Mouse (Mus musculus) adipocyte (in vitro differentiated cells): ENCODE results near the gene Tanc2.

Source experiments
- DNase-seq: peaks from one replicate; pipeline ENCODE4 v3.0.0-alpha.2; 2016; ENCODE audit warnings: low spot score

The Tanc2 gene

GRCm38 (mm10) chr11:105648026-105648425 lies 58.2 kb downstream of the Tanc2 start:
- no peak for DNase-seq

GRCm38 (mm10) chr11:105654616-105655015 lies 64.8 kb downstream of the Tanc2 start:
- no peak for DNase-seq

DNA sequence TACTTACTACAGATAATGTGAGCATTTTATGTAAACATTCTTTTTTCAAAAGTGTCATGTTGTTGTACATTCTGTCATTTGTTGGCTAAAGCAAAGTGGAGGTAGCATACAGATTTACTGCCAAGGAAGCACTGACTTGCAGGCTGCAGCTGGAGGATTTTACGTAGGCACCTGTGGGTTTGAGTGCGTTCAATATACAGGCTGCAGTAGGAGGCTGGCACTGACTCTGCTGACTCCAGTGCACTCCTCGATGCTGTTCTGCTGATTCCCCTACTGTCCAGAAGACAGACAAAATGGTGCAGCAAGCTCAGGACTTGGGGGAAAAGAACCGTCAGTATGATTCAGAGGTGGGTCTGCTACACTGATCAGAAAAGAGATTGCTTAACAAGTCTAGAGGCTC lies 65.5 kb downstream of the Tanc2 start:
- DNase-seq, result no peak

DNA sequence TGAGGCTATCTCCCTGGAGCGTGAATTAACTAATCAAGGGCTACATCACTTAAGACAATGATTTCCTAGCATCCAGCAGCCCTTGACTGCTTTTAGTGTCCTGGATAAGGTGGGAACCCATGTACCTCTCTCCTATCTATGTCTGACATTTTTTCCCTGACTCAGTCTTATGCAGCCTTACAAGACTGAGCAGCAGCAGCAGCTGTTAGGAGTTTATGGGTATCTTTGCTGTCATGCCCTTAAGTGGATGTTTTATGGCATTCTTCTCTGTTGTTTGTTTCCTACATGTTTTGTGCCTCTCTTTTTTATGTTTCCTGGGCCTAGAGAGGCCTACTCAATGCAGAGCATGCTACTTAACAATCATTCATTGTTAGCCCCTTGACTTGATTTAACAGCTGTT lies 78.1 kb downstream of the Tanc2 start:
- DNase-seq, result no peak

GRCm38 (mm10) chr11:105678996-105679395 lies 89.2 kb downstream of the Tanc2 start:
- DNase-seq, result no peak

DNA sequence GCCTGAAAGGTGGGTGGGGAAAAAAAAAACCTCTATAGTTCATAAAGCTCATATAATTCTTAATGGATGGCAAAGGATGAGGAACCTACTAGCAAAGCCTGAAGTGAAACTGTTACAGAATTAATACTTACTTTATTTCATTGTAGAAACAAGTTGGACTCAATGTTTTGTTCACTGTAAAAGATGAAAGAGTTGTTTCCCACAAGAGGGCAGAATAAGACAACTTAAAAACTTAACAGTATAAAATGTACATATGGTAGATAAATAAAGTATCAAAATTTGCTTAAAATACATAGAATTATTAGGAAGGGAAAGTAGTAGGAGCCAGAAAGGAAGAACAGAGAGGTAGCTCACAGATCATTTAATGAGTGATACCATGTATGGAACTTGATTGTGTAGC lies 95.0 kb downstream of the Tanc2 start:
- peak; percentile 55 for DNase-seq

DNA sequence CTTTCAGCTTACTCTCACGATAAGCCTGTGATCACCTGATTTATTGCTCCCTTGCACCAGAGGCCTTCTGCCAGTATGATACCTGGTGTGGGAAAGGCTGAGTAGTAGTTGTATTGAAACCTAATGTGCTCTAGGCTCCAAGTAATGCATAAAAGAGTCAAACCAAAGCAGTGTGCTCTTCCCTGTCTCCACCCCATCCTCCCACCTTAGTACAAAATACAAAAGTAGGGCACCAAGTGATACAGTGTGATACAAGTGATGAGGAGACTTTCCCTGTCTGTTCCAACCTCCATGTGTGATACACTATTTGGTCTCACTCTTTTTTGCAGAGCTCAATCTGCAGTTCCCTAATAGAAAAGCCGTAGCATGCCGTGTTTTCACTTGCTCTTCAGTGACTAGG lies 110.7 kb downstream of the Tanc2 start:
- DNase-seq, result no peak

GRCm38 (mm10) chr11:105719660-105720059 lies 129.9 kb downstream of the Tanc2 start:
- no peak for DNase-seq

DNA sequence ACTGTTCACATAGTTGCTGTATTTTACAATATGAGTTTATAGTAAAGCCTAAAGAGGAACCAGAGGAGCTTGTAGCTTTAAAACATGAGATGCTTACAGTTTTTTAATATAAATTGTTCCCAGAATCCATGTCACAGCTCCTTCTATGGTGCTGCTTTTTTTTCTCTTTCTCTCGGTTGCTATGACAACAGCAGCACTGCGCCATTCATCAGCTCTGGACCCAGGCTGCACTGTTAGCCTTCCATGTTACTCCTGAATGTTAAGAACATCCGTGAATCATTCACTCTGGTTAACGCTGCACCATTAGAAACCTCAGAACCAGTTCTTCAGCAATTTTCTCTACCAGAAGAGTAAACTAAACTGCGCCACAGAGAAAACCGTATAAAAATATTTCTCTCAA lies 141.8 kb downstream of the Tanc2 start:
- no peak for DNase-seq

DNA sequence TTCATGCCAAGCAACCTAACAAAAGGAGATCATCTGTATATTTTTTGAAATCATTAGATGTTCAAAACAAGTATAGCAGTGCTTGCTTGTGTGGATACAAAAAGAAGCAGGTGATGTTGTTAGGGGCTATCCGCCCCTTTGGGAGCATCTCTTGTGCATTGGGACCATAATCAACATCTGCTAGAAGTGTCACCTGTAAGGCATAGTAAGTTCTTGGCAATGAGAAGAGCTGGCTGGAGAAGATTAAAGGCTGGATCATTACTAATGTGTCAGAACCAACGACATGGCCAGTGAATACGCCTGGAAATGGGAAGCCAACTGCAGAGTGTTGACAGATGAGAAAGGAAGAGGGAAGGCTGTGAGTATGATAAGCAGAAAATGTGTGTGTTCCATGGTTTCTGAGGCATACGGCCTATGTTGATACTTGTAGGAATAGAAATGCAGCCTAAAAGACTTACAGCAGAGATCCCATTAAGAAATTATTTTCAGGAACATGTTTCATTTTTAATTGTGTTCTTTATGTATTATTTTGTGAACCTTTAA lies 142.3 kb downstream of the Tanc2 start:
- no peak for DNase-seq

DNA sequence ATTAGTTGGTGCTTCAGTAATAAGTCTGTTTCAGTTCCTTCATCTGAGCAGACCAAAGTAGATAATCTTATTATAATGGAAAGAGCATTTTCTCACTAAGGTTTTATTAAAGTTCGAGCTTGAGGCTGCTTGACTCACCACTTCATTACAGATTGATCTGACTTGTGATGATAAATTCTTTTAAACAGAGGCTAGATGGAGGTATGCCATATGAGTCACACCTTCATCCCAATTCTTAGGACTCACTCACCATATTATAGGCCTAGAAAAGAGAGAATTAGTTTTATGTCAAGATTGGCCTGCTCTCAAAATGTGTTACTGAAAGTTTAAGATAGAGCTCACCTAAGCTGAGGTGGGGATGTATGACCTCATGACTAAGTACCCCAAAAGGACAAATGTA lies 153.4 kb downstream of the Tanc2 start:
- DNase-seq, result no peak

DNA sequence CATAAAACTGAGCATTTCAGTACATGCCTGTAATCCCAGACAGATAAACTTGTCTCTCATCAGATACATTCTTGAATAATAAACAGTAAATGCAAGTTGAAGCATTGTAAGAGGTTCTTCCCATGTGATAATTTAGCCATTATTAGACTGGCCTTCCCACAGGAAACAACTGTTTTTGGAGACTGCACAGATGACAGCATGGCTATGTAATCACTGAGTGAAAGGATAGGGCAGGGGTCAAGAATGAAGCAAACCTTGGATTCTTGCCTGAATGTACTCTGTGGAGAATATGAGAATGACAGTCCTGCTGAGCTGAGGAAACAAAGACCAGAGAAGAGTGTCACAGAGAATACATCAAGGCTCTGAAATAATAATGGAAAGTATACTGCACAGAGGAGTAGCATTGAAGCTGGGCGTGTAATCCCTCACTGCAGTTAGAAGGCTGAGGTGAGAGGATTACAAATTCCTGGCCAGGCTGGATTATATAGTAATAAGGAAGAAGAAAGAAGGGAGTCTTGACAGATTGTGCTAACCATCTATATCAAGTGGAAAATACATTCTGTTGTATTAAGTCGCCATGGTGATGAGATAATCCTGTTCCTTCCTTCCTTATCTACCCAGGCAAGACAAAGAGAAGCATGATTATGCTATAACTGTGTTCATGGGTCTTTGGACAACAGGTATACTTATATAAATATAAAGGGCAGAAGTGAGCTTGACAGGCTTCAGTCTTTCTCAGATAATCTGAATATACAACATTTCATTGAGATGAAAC lies 159.7 kb downstream of the Tanc2 start:
- peak; percentile 93 for DNase-seq

DNA sequence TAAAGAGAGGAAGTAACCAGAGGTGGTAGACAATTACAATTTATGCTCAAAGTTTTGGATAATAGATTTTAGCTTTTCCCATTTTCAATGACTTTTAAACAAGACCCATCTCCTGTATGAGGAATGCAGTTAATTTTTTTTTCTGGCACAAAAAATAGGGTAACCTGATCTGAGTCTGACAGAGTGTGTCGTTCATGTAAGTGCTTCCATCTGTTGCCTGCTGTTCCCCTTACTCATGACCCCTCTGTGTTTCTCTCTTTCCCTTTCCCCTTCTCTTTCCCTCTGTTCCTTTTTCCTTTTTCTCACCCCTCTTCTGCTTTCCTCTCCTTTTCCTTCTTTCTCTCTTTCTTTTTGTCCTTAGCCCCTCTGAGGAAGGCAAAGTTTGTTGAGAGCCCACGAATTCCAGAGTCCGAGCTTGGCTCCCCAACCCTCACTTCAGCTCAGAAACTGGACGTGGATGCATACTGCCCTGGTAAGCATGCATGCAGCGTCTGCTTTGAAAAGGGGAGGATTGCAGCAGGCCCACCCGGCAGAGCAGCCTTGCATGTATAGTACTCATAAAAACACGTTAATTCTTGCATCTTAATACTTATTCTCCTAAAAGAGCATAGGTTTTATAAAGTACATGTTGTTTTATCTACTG lies 168.9 kb downstream of the Tanc2 start:
- no peak for DNase-seq

GRCm38 (mm10) chr11:105759413-105759812 lies 169.6 kb downstream of the Tanc2 start:
- DNase-seq, result no peak

GRCm38 (mm10) chr11:105760346-105760745 lies 170.6 kb downstream of the Tanc2 start:
- DNase-seq, result no peak

DNA sequence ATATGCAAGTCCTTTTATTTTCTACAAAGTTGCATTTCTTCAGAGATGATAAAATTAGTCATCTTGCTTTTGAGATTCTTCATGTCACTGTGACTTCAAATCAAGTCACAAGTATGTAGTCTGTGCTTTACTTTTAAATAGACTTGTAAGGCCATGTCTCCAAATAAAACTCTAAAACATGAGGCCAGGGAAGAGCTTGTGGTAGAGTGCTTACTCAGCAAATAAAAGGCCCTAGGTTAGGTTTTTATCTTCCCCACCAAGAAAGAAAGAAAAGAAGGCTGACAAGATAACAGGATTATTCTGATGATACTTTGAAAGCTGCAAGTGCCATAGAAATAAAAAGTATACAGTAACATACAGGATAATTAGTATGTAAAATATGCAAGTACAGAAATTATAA lies 188.0 kb downstream of the Tanc2 start:
- DNase-seq, result no peak

- no peak for DNase-seq
Measured at GRCm38 (mm10) chr11:105792501-105792900, 202.7 kb downstream of the Tanc2 start.

- DNase-seq, result no peak
Measured at GRCm38 (mm10) chr11:105803686-105804085, 213.9 kb downstream of the Tanc2 start.

GRCm38 (mm10) chr11:105804776-105805175 lies 215.0 kb downstream of the Tanc2 start:
- DNase-seq, result no peak

- DNase-seq, result no peak
Measured at GRCm38 (mm10) chr11:105807103-105807502, 217.3 kb downstream of the Tanc2 start.

DNA sequence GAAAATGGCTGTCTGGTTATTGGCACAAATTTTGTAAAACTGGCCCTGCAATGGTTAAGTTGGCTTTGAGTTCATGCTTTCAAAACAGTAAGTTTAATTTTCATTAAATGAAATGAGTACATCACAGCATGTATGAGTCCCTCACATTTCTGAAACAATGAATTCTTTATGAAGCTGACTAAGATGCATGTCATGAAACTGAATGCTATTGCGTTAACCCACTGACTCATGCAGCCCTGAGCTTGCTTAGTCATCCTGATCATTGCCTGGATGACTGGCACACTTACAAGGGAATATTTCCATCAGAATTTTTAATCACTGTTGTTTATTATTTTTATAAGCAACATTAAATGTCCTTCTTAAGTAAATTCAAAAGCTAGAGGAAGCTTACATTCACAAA lies 233.5 kb downstream of the Tanc2 start:
- DNase-seq, result peak; percentile 38

GRCm38 (mm10) chr11:105823759-105824158 lies 234.0 kb downstream of the Tanc2 start:
- no peak for DNase-seq

DNA sequence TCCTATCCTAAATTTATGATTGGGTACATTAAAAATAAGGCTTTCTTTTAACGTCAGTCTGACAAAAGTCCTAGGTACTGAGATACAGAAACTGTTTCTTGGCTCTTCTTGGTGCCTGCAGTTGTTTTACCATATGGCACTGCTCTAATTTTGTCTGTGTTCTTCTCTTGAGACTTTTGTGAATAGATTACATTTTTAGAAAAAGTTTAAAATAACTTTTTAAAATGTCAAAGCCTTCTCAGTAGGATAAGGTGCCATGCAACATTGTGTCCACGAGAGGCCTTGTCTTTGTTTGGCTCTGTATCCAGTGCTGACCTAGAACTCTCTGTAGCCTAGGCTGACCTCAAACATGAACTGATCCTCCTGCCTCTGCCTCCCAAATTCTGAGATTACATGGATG lies 238.4 kb downstream of the Tanc2 start:
- no peak for DNase-seq

GRCm38 (mm10) chr11:105835209-105835608 lies 245.4 kb downstream of the Tanc2 start:
- no peak for DNase-seq
